ENCODE assay signal across 25 mouse cellular contexts in the genomic region with DNA sequence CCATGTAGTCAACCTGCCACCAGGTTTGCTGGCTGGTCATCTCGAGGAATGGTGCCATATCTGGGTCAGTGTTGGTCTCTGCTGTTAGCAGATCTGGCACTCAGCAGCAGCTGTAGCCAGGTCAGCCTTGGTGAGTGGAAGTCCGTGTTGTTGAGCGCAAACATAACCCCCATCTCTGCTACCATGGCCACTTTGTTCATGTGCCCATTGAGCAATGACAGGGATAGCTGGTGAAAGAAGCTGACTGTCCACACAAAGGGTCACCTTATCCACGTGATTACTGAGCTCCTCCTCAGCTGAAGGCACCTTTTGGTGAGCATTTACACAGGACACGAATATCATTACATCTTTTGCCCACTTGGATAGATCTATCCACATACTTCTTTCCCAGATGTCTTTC. TPM values are rescaled to one million over a fixed set of nuclear protein-coding genes. Genes with fewer than 3 reads are reported as not detected.
DNase-seq lines count a peak whose midpoint lies in the region; ATAC-seq and TF ChIP-seq lines count a peak whose summit lies in the region.
"Had no signal": no experiment of that assay in that cellular context is flagged by ENCODE, and none has a peak within 500 bp of the region (broad histone marks: within the 10 kb centered on the region; RNA-seq: fewer than 3 reads in every experiment).

No protein-coding gene starts in this region.

- no peak for ATAC-seq in intestine, embryonic 14.5 days (replicated peaks; ENCODE audit: low FRiP score, low TSS enrichment, low read depth)
- ATAC-seq in intestine, postnatal 0 days: no peak
- ATAC-seq: forebrain, embryonic 14.5 days; forebrain, embryonic 16.5 days had no signal

- no peaks in the 10 kb centered on the region for H3K36me3 ChIP-seq in intestine, embryonic 14.5 days (ENCODE audit: control insufficient read depth, insufficient read depth, low read length)
- H3K36me3 ChIP-seq in intestine, postnatal 0 days (ENCODE audit: control insufficient read depth, insufficient read depth): no peaks in the 10 kb centered on the region
- no peaks in the 10 kb centered on the region for H3K36me3 ChIP-seq in liver, adult 2 months (ENCODE audit: control insufficient read depth, insufficient read depth, low read length)
- H3K36me3 ChIP-seq: embryonic facial prominence, embryonic 13.5 days; embryonic facial prominence, embryonic 15.5 days; forebrain, embryonic 10.5 days; forebrain, embryonic 12.5 days had no signal

- no peak overlapping the region for H3K4me3 ChIP-seq in intestine, embryonic 14.5 days (ENCODE audit: low read depth, low read length)
- no peak overlapping the region for H3K4me3 ChIP-seq in intestine, postnatal 0 days (ENCODE audit: low read depth, low read length)
- H3K4me3 ChIP-seq in liver, adult 2 months (ENCODE audit: insufficient read depth, low read depth, low read length): no peak overlapping the region
- H3K4me3 ChIP-seq: embryonic facial prominence, embryonic 13.5 days; embryonic facial prominence, embryonic 15.5 days; erythroblast, embryonic 14.5 days; forebrain, embryonic 10.5 days; forebrain, embryonic 12.5 days had no signal

- no peaks in the 10 kb centered on the region for H3K27me3 ChIP-seq in intestine, embryonic 14.5 days (replicated peaks; ENCODE audit: control insufficient read depth, insufficient read depth, low read length)
- H3K27me3 ChIP-seq in intestine, postnatal 0 days (replicated peaks; ENCODE audit: control insufficient read depth, insufficient read depth, low read length): no peaks in the 10 kb centered on the region
- no peaks in the 10 kb centered on the region for H3K27me3 ChIP-seq in liver, adult 2 months (ENCODE audit: control insufficient read depth, insufficient read depth, low read length)
- H3K27me3 ChIP-seq: embryonic facial prominence, embryonic 13.5 days; embryonic facial prominence, embryonic 15.5 days; forebrain, embryonic 12.5 days had no signal

- no peak overlapping the region for H3K27ac ChIP-seq in intestine, embryonic 14.5 days (ENCODE audit: low read depth)
- no peak overlapping the region for H3K27ac ChIP-seq in intestine, postnatal 0 days (ENCODE audit: low read depth, low read length)
- peak overlapping the region; percentile 44; the same call in 1 of the 2 replicates for H3K27ac ChIP-seq in liver, adult 2 months (replicated peaks; ENCODE audit: insufficient read depth, low read depth, low read length)
- H3K27ac ChIP-seq: embryonic facial prominence, embryonic 13.5 days; embryonic facial prominence, embryonic 15.5 days; forebrain, embryonic 10.5 days; forebrain, embryonic 12.5 days had no signal

- no peaks in the 10 kb centered on the region for H3K79me2 ChIP-seq in liver, adult 2 months (ENCODE audit: control insufficient read depth, insufficient read depth, low read length)

- no peaks in the 10 kb centered on the region for H3K4me1 ChIP-seq in intestine, embryonic 14.5 days (replicated peaks; ENCODE audit: control insufficient read depth, insufficient read depth, low read length)
- no peaks in the 10 kb centered on the region for H3K4me1 ChIP-seq in intestine, postnatal 0 days (replicated peaks; ENCODE audit: control insufficient read depth, insufficient read depth, low read length)
- peaks cover 5% of the 10 kb centered on the region for H3K4me1 ChIP-seq in liver, adult 2 months (ENCODE audit: control insufficient read depth, insufficient read depth, low read length)
- H3K4me1 ChIP-seq: embryonic facial prominence, embryonic 13.5 days; embryonic facial prominence, embryonic 15.5 days; forebrain, embryonic 10.5 days; forebrain, embryonic 12.5 days had no signal

- H3K4me2 ChIP-seq in intestine, embryonic 14.5 days (ENCODE audit: low read length): no peak overlapping the region
- no peak overlapping the region for H3K4me2 ChIP-seq in intestine, postnatal 0 days (replicated peaks; ENCODE audit: low read depth)
- H3K4me2 ChIP-seq: embryonic facial prominence, embryonic 13.5 days; embryonic facial prominence, embryonic 15.5 days; forebrain, embryonic 12.5 days had no signal

- no peak for TF ChIP-seq POLR2A in liver, adult 2 months (IDR thresholded peaks at IDR 0.05; ENCODE audit: extremely low read depth, insufficient read depth, low read length)

- peak; percentile 46 for DNase-seq in intestine, embryonic 14.5 days (ENCODE audit: low spot score)
- DNase-seq in liver, adult 2 months (ENCODE audit: extremely low read depth, low read depth, low spot score): peak; percentile 92
- no peak for DNase-seq in liver
- DNase-seq: adrenal gland, adult 2 months; adrenal gland, postnatal 10 days; adrenal gland, postnatal 25 days; cerebellum, adult 11 months; cerebellum, adult 18-20 months; cerebellum, adult 8-10 months; cerebellum, adult 9-11 months; cerebellum, postnatal 14 days; cerebellum, postnatal 36 days; embryo, embryonic 11 days had no signal

- no peak overlapping the region for H3K9ac ChIP-seq in intestine, embryonic 14.5 days (ENCODE audit: low read length)
- H3K9ac ChIP-seq in intestine, postnatal 0 days (ENCODE audit: low read depth, low read length): no peak overlapping the region
- no peak overlapping the region for H3K9ac ChIP-seq in liver, adult 2 months (ENCODE audit: low read depth, low read length)
- H3K9ac ChIP-seq: embryonic facial prominence, embryonic 13.5 days; embryonic facial prominence, embryonic 15.5 days; forebrain, embryonic 12.5 days had no signal

- H3K9me3 ChIP-seq in intestine, embryonic 14.5 days (ENCODE audit: control insufficient read depth, low read length): no peaks in the 10 kb centered on the region
- H3K9me3 ChIP-seq in intestine, postnatal 0 days (ENCODE audit: control insufficient read depth): no peaks in the 10 kb centered on the region
- H3K9me3 ChIP-seq: embryonic facial prominence, embryonic 13.5 days; embryonic facial prominence, embryonic 15.5 days; forebrain, embryonic 10.5 days; forebrain, embryonic 12.5 days had no signal

- 83% methylated on average over 5 of the region's 5 CpGs for WGBS in intestine, embryonic 14.5 days
- WGBS in intestine, postnatal 0 days: 83% methylated on average over 5 of the region's 5 CpGs
- 28% methylated on average over 5 of the region's 5 CpGs for WGBS in liver, adult 2 months

- TF ChIP-seq CTCF in intestine, postnatal 0 days (IDR thresholded peaks at IDR 0.05; ENCODE audit: low read depth): no peak
- no peak for TF ChIP-seq CTCF in liver, adult 2 months (IDR thresholded peaks at IDR 0.05; ENCODE audit: low read depth, low read length)

RNA-seq across cellular contexts. Expression of a gene that starts 19.6 kb away (rescaled TPM):
- polyA plus RNA-seq in intestine, embryonic 14.5 days (2014; fragmentation: Nextera tagmentation; extraction: Ambion mirVana): 16.2 and 17.8 TPM in 2 replicates
- polyA plus RNA-seq in intestine, postnatal 0 days (2015; fragmentation: Nextera tagmentation; extraction: Ambion mirVana): 117 and 139 TPM in 2 replicates
- 131 and 168 TPM in 2 replicates for total RNA-seq in liver, adult 2 months (2014; rRNA removed)
- 52.2 and 58.4 TPM in 2 replicates for polyA plus RNA-seq in liver, adult 2 months (2012; rRNA removed)
- total RNA-seq: common myeloid progenitor, adult 5-6 weeks; ES-E14; MEL had no signal
- polyA plus RNA-seq: embryonic facial prominence, embryonic 11.5 days; embryonic facial prominence, embryonic 13.5 days; embryonic facial prominence, embryonic 15.5 days; erythroblast, embryonic 14.5 days; forebrain, embryonic 10.5 days; forebrain, embryonic 12.5 days had no signal
